Mouse (Mus musculus) inflammation-experienced regulatory T-cells, adult 16 weeks (primary cell): ENCODE data around the gene Olfr136. TPM values are rescaled to one million over a fixed set of nuclear protein-coding genes. Genes with fewer than 3 reads are reported as not detected.

ENCODE experiments used
- polyA plus RNA-seq: library from polyadenylated mRNA; unstranded; fragments of 100-300 nt; shearing (Covaris generic); gene quantifications from one replicate; pipeline ENCODE4 v1.2.1, GENCODE M21; 2017

The Olfr136 gene
- polyA plus RNA-seq, result not detected

DNA sequence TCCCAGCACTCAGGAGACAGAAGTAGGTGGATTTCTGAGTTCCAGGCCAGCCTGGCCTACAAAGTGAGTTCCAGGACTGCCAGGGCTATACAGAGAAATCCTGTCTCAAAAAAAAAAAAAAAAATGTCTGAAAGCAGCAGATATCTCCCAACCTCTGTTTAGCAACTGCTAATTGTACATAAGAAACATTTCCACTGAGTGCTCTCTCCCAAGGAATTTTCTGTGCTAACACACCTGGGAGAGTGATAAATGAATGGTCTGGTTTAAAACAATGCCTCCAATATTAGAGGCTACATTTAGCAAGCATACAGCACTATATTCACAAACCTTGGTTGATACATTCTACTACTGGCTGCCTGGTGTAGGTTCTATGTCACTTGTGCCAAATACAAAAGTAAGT is at the start of gene Olfr136:
Gene Olfr136 (plus strand): TSS at position 301 of the 400 bp plus-strand sequence.

DNA sequence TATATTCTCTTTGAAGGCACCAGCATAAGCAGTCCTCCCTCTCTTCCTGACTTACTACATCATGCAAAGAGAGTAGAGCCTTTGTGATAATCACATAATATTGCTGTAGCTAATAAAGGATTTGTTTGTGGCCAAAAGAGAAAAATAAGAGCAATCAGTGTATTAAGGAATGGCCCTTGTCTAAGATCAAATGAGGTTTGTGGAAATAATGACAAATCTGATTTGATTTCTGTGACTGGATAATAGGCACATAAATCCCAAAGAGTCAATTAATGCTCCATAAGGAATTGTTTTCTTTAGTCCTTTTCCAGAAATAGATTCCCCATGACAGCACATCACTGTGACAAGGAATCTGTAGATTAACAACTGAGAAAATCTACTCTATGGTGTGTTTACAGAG is 22.2 kb upstream of the Olfr136 start, which contains the start of gene Olfr137:
Gene Olfr137 (minus strand): TSS at position 101 of the 400 bp plus-strand sequence.

Other genes starting within 250 kb of the Olfr136 start
- not detected for gene Olfr131, start 241.1 kb upstream of the Olfr136 start, polyA plus RNA-seq
- not detected for gene Olfr132, start 195.3 kb upstream of the Olfr136 start, polyA plus RNA-seq
- gene Olfr133, start 184.6 kb upstream of the Olfr136 start, polyA plus RNA-seq, result not detected
- gene Olfr134, start 158.4 kb upstream of the Olfr136 start, polyA plus RNA-seq, result not detected
- gene Olfr135, start 125.5 kb upstream of the Olfr136 start, polyA plus RNA-seq, result not detected
- not detected for gene Olfr138, start 68.8 kb upstream of the Olfr136 start, polyA plus RNA-seq
- gene Olfr137, start 22.3 kb upstream of the Olfr136 start, polyA plus RNA-seq, result not detected
- not detected for gene Esp36, start 90.4 kb downstream of the Olfr136 start, polyA plus RNA-seq
- gene Esp34, start 224.4 kb downstream of the Olfr136 start, polyA plus RNA-seq, result not detected